Mouse (Mus musculus): ENCODE data around the gene Ptprg.

The Ptprg gene

DNA sequence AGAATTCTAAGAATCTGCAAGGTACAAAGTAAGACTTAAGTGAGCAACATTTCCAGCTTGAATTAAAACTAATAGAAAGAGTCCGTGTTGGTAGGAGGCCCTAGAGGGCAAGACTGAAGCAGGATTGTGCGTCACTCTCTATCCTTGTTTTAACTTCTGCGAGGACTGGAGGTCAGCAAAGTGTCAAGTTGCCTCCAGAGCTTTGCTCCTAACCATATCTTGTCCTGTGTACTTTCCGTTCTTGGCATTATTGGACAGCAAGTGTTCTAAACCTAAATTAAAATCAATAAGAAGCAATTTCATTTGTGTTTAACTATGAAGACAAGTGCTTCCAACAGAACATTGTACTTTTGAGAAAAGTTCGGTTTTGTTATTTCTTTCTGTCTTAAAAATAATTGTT, 20.4 kb downstream of the Ptprg start:
- peaks cover 71% of the 10 kb centered on the region for H3K4me1 ChIP-seq (replicated peaks; ENCODE audit: low read depth, low read length)
- no peaks in the 10 kb centered on the region for H3K36me3 ChIP-seq (ENCODE audit: insufficient read depth, low read length)
- no peaks in the 10 kb centered on the region for H3K27me3 ChIP-seq (ENCODE audit: insufficient read depth, low read length)
- no peaks in the 10 kb centered on the region for H3K9me3 ChIP-seq (ENCODE audit: low read length)
- no peak for TF ChIP-seq CTCF (conservative IDR thresholded peaks at IDR 0.05; ENCODE audit: low read length)
- no peak for TF ChIP-seq NANOG (IDR thresholded peaks at IDR 0.05; ENCODE audit: borderline replicate concordance, low read length)
- TF ChIP-seq POU5F1 (IDR thresholded peaks at IDR 0.05; ENCODE audit: borderline replicate concordance, low read length): no peak
- H3K4me3 ChIP-seq (replicated peaks; ENCODE audit: low read length): no peak overlapping the region

GRCm38 (mm10) chr14:11577276-11577909, 24.1 kb downstream of the Ptprg start:
- Histone ChIP-seq H3K4me1 (replicated peaks; ENCODE audit: low read depth, low read length) (peaks cover 56% of the 10 kb centered on the region), H3K27me3 (ENCODE audit: insufficient read depth, low read length) (no peaks in the 10 kb centered on the region), H3K9me3 (ENCODE audit: low read length) (peaks cover 2% of the 10 kb centered on the region; the same call in 1 of the 2 replicates)

DNA sequence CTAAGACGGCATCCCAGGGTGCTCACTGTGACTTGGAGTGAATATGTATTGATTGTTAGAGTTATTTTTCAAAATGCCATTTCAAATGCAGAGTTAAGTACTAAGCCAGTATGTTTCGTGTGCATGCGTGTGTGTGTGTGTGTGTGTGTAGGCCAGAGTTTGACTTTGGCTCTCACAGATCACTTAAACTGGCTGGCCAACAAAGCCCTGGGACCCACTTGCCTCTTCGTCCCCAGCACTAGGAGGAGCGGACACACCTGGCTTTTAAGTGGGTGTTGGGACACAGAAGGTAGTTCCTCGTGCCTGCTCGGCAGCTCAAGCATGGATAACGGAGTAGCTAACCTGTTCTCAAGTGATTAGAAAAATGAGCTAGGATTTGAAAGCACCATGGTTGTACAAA, 24.6 kb downstream of the Ptprg start:
- H3K9me3 ChIP-seq (ENCODE audit: low read length): peaks cover 7% of the 10 kb centered on the region
- peaks cover 4% of the 10 kb centered on the region; the same call in 1 of the 2 replicates for H3K36me3 ChIP-seq (ENCODE audit: insufficient read depth, low read length)
- peaks cover 55% of the 10 kb centered on the region for H3K4me1 ChIP-seq (replicated peaks; ENCODE audit: low read depth, low read length)
- no peak for TF ChIP-seq NANOG (IDR thresholded peaks at IDR 0.05; ENCODE audit: borderline replicate concordance, low read length)
- TF ChIP-seq POU5F1 (IDR thresholded peaks at IDR 0.05; ENCODE audit: borderline replicate concordance, low read length): no peak
- no peak for TF ChIP-seq CTCF (conservative IDR thresholded peaks at IDR 0.05; ENCODE audit: low read length)
- no peak overlapping the region for H3K4me3 ChIP-seq (replicated peaks; ENCODE audit: low read length)
- H3K27me3 ChIP-seq (ENCODE audit: insufficient read depth, low read length): no peaks in the 10 kb centered on the region

More at GRCm38 (mm10) chr14:11577276-11577909, 24.1 kb downstream of the Ptprg start:
- no peak overlapping the region for H3K4me3 ChIP-seq (replicated peaks; ENCODE audit: low read length)
- no peak for TF ChIP-seq NANOG (IDR thresholded peaks at IDR 0.05; ENCODE audit: borderline replicate concordance, low read length)
- TF ChIP-seq CTCF (conservative IDR thresholded peaks at IDR 0.05; ENCODE audit: low read length): no peak
- no peak for TF ChIP-seq POU5F1 (IDR thresholded peaks at IDR 0.05; ENCODE audit: borderline replicate concordance, low read length)
- peaks cover 4% of the 10 kb centered on the region; the same call in 1 of the 2 replicates for H3K36me3 ChIP-seq (ENCODE audit: insufficient read depth, low read length)

- Histone ChIP-seq H3K27me3 (ENCODE audit: insufficient read depth, low read length) (no peaks in the 10 kb centered on the region), H3K36me3 (ENCODE audit: insufficient read depth, low read length) (peaks cover 4% of the 10 kb centered on the region; the same call in 1 of the 2 replicates), H3K4me3 (replicated peaks; ENCODE audit: low read length) (no peak overlapping the region), H3K9me3 (ENCODE audit: low read length) (peaks cover 8% of the 10 kb centered on the region), H3K4me1 (replicated peaks; ENCODE audit: low read depth, low read length) (peaks cover 50% of the 10 kb centered on the region)
- TF ChIP-seq POU5F1 (IDR thresholded peaks at IDR 0.05; ENCODE audit: borderline replicate concordance, low read length) (no peak), CTCF (conservative IDR thresholded peaks at IDR 0.05; ENCODE audit: low read length) (no peak), NANOG (IDR thresholded peaks at IDR 0.05; ENCODE audit: borderline replicate concordance, low read length) (no peak)
Measured at GRCm38 (mm10) chr14:11578492-11578967, 25.2 kb downstream of the Ptprg start.

GRCm38 (mm10) chr14:11579950-11580349, 26.6 kb downstream of the Ptprg start:
- Histone ChIP-seq H3K9me3 (ENCODE audit: low read length) (peaks cover 8% of the 10 kb centered on the region), H3K27me3 (ENCODE audit: insufficient read depth, low read length) (no peaks in the 10 kb centered on the region), H3K4me1 (replicated peaks; ENCODE audit: low read depth, low read length) (peaks cover 40% of the 10 kb centered on the region), H3K4me3 (replicated peaks; ENCODE audit: low read length) (no peak overlapping the region), H3K36me3 (ENCODE audit: insufficient read depth, low read length) (peaks cover 4% of the 10 kb centered on the region; the same call in 1 of the 2 replicates)
- TF ChIP-seq POU5F1 (IDR thresholded peaks at IDR 0.05; ENCODE audit: borderline replicate concordance, low read length) (no peak), CTCF (conservative IDR thresholded peaks at IDR 0.05; ENCODE audit: low read length) (peak; percentile 25; the same call in 1 of the 2 replicates), NANOG (IDR thresholded peaks at IDR 0.05; ENCODE audit: borderline replicate concordance, low read length) (no peak)

GRCm38 (mm10) chr14:11584263-11584662, 30.9 kb downstream of the Ptprg start:
- TF ChIP-seq NANOG (IDR thresholded peaks at IDR 0.05; ENCODE audit: borderline replicate concordance, low read length): no peak
- TF ChIP-seq POU5F1 (IDR thresholded peaks at IDR 0.05; ENCODE audit: borderline replicate concordance, low read length): no peak
- no peak for TF ChIP-seq CTCF (conservative IDR thresholded peaks at IDR 0.05; ENCODE audit: low read length)
- H3K9me3 ChIP-seq (ENCODE audit: low read length): peaks cover 8% of the 10 kb centered on the region
- peaks cover 12% of the 10 kb centered on the region for H3K4me1 ChIP-seq (replicated peaks; ENCODE audit: low read depth, low read length)
- H3K36me3 ChIP-seq (ENCODE audit: insufficient read depth, low read length): peaks cover 4% of the 10 kb centered on the region; the same call in 1 of the 2 replicates
- no peak overlapping the region for H3K4me3 ChIP-seq (replicated peaks; ENCODE audit: low read length)
- H3K27me3 ChIP-seq (ENCODE audit: insufficient read depth, low read length): no peaks in the 10 kb centered on the region

GRCm38 (mm10) chr14:11584929-11585633, 31.7 kb downstream of the Ptprg start:
- no peak overlapping the region for H3K4me3 ChIP-seq (replicated peaks; ENCODE audit: low read length)
- H3K4me1 ChIP-seq (replicated peaks; ENCODE audit: low read depth, low read length): peaks cover 19% of the 10 kb centered on the region
- TF ChIP-seq NANOG (IDR thresholded peaks at IDR 0.05; ENCODE audit: borderline replicate concordance, low read length): no peak
- TF ChIP-seq CTCF (conservative IDR thresholded peaks at IDR 0.05; ENCODE audit: low read length): no peak
- no peak for TF ChIP-seq POU5F1 (IDR thresholded peaks at IDR 0.05; ENCODE audit: borderline replicate concordance, low read length)
- H3K9me3 ChIP-seq (ENCODE audit: low read length): peaks cover 8% of the 10 kb centered on the region
- no peaks in the 10 kb centered on the region for H3K27me3 ChIP-seq (ENCODE audit: insufficient read depth, low read length)
- peaks cover 4% of the 10 kb centered on the region; the same call in 1 of the 2 replicates for H3K36me3 ChIP-seq (ENCODE audit: insufficient read depth, low read length)

DNA sequence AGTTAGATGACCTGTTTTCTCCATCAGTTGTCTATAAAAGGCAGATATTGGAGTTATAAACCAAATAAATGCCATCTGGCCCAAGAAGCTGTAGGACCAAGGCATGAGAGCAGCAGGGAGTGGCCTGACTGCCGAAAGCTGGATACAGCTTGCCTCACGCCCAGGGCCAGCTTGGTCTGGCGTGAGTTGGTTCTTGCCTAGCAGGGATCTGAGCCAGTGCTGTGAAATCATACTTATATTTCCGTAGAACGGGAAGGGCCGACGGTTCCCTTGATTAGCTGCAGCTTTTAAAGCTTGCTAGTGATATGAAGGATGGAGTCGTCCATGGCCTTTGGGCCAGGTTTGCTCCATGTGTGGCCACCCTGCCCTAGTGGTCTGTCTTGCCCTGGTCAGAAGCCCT, 37.1 kb downstream of the Ptprg start:
- TF ChIP-seq POU5F1 (IDR thresholded peaks at IDR 0.05; ENCODE audit: borderline replicate concordance, low read length): no peak
- no peak for TF ChIP-seq NANOG (IDR thresholded peaks at IDR 0.05; ENCODE audit: borderline replicate concordance, low read length)
- no peak for TF ChIP-seq CTCF (conservative IDR thresholded peaks at IDR 0.05; ENCODE audit: low read length)

More for the DNA sequence above, 37.1 kb downstream of the Ptprg start:
- Histone ChIP-seq H3K4me1 (replicated peaks; ENCODE audit: low read depth, low read length) (peaks cover 40% of the 10 kb centered on the region), H3K27me3 (ENCODE audit: insufficient read depth, low read length) (no peaks in the 10 kb centered on the region), H3K9me3 (ENCODE audit: low read length) (no peaks in the 10 kb centered on the region), H3K36me3 (ENCODE audit: insufficient read depth, low read length) (no peaks in the 10 kb centered on the region), H3K4me3 (replicated peaks; ENCODE audit: low read length) (no peak overlapping the region)

Data from E14TG2a.4 (cell line).